Mouse (Mus musculus): Measurements from ENCODE around the gene Ap3b1. TPM values are rescaled to one million over a fixed set of nuclear protein-coding genes. Genes with fewer than 3 reads are reported as not detected.

Ap3b1 gene
- polyA plus RNA-seq, 1 experiment from 2014 or later, result 45.0 TPM

- ATAC-seq (ENCODE audit: borderline replicate concordance, extremely low read depth, low FRiP score, low TSS enrichment), result no peak
- Histone ChIP-seq H3K36me3 (no peaks in the 10 kb centered on the region), H3K27ac (no peak overlapping the region), H3K4me2 (no peak overlapping the region), H3K9me3 (no peaks in the 10 kb centered on the region), H3K9ac (no peak overlapping the region), H3K4me3 (no peak overlapping the region), H3K4me1 (no peaks in the 10 kb centered on the region), H3K27me3 (no peaks in the 10 kb centered on the region)
- 68% methylated on average over 6 of the region's 6 CpGs for WGBS
These were observed 157.8 kb downstream of the Ap3b1 start for GRCm38 (mm10) chr13:94516532-94516931.

- Histone ChIP-seq H3K27me3 (no peaks in the 10 kb centered on the region), H3K4me3 (no peak overlapping the region), H3K9me3 (no peaks in the 10 kb centered on the region), H3K4me1 (no peaks in the 10 kb centered on the region), H3K27ac (no peak overlapping the region), H3K4me2 (no peak overlapping the region), H3K9ac (no peak overlapping the region), H3K36me3 (no peaks in the 10 kb centered on the region)
- WGBS, result 89% methylated on average over 4 of the region's 4 CpGs
- ATAC-seq (ENCODE audit: borderline replicate concordance, extremely low read depth, low FRiP score, low TSS enrichment), result no peak
These were observed 159.4 kb downstream of the Ap3b1 start for GRCm38 (mm10) chr13:94518176-94518575.

- Histone ChIP-seq H3K27me3 (no peaks in the 10 kb centered on the region), H3K4me3 (no peak overlapping the region), H3K9me3 (no peaks in the 10 kb centered on the region), H3K4me2 (no peak overlapping the region), H3K36me3 (no peaks in the 10 kb centered on the region), H3K9ac (no peak overlapping the region), H3K27ac (no peak overlapping the region), H3K4me1 (no peaks in the 10 kb centered on the region)
- WGBS, result 75% methylated on average over 8 of the region's 8 CpGs
- ATAC-seq (ENCODE audit: borderline replicate concordance, extremely low read depth, low FRiP score, low TSS enrichment), result no peak
These were observed 160.5 kb downstream of the Ap3b1 start for GRCm38 (mm10) chr13:94519276-94519675.

- ATAC-seq (ENCODE audit: borderline replicate concordance, extremely low read depth, low FRiP score, low TSS enrichment), result no peak
- Histone ChIP-seq H3K4me1 (no peaks in the 10 kb centered on the region), H3K27ac (no peak overlapping the region), H3K4me3 (no peak overlapping the region), H3K9ac (no peak overlapping the region), H3K27me3 (no peaks in the 10 kb centered on the region), H3K36me3 (no peaks in the 10 kb centered on the region), H3K9me3 (no peaks in the 10 kb centered on the region), H3K4me2 (no peak overlapping the region)
- 32% methylated on average over 5 of the region's 5 CpGs for WGBS
These were observed 164.5 kb downstream of the Ap3b1 start for GRCm38 (mm10) chr13:94523213-94523612.

- peaks cover 7% of the 10 kb centered on the region for H3K36me3 ChIP-seq
- no peaks in the 10 kb centered on the region for H3K27me3 ChIP-seq
- H3K9ac ChIP-seq, result no peak overlapping the region
- no peak overlapping the region for H3K4me3 ChIP-seq
- no peak for ATAC-seq (ENCODE audit: borderline replicate concordance, extremely low read depth, low FRiP score, low TSS enrichment)
- no peak overlapping the region for H3K4me2 ChIP-seq
- H3K4me1 ChIP-seq, result no peaks in the 10 kb centered on the region
- 73% methylated on average over 7 of the region's 7 CpGs for WGBS
- H3K9me3 ChIP-seq, result no peaks in the 10 kb centered on the region
- H3K27ac ChIP-seq, result no peak overlapping the region
These were observed 166.0 kb downstream of the Ap3b1 start for GRCm38 (mm10) chr13:94524669-94525238.

- ATAC-seq (ENCODE audit: borderline replicate concordance, extremely low read depth, low FRiP score, low TSS enrichment), result no peak
- H3K4me2 ChIP-seq, result no peak overlapping the region
These were observed 170.4 kb downstream of the Ap3b1 start for GRCm38 (mm10) chr13:94529138-94529537.

GRCm38 (mm10) chr13:94533516-94533915 is 174.8 kb downstream of the Ap3b1 start:
- Histone ChIP-seq H3K4me1 (no peaks in the 10 kb centered on the region), H3K9me3 (no peaks in the 10 kb centered on the region)
- 95% methylated on average over 8 of the region's 8 CpGs for WGBS

More at GRCm38 (mm10) chr13:94529138-94529537, 170.4 kb downstream of the Ap3b1 start:
- 91% methylated on average over 5 of the region's 5 CpGs for WGBS
- no peak overlapping the region for H3K4me3 ChIP-seq
- no peaks in the 10 kb centered on the region for H3K9me3 ChIP-seq
- no peak overlapping the region for H3K9ac ChIP-seq
- no peak overlapping the region for H3K27ac ChIP-seq
- peaks cover 13% of the 10 kb centered on the region for H3K36me3 ChIP-seq
- H3K4me1 ChIP-seq, result no peaks in the 10 kb centered on the region
- H3K27me3 ChIP-seq, result no peaks in the 10 kb centered on the region

GRCm38 (mm10) chr13:94537336-94537735 is 178.6 kb downstream of the Ap3b1 start:
- H3K27me3 ChIP-seq, result no peaks in the 10 kb centered on the region
- no peak for ATAC-seq (ENCODE audit: borderline replicate concordance, extremely low read depth, low FRiP score, low TSS enrichment)
- H3K9me3 ChIP-seq, result no peaks in the 10 kb centered on the region
- peaks cover 3% of the 10 kb centered on the region; the same call in 1 of the 2 replicates for H3K36me3 ChIP-seq
- H3K4me2 ChIP-seq, result no peak overlapping the region
- H3K4me3 ChIP-seq, result no peak overlapping the region
- H3K4me1 ChIP-seq, result no peaks in the 10 kb centered on the region
- H3K9ac ChIP-seq, result no peak overlapping the region
- no peak overlapping the region for H3K27ac ChIP-seq
- 72% methylated on average over 4 of the region's 4 CpGs for WGBS

More at GRCm38 (mm10) chr13:94533516-94533915, 174.8 kb downstream of the Ap3b1 start:
- Histone ChIP-seq H3K9ac (no peak overlapping the region), H3K4me2 (no peak overlapping the region), H3K4me3 (no peak overlapping the region), H3K27ac (no peak overlapping the region), H3K36me3 (peaks cover 13% of the 10 kb centered on the region), H3K27me3 (no peaks in the 10 kb centered on the region)
- no peak for ATAC-seq (ENCODE audit: borderline replicate concordance, extremely low read depth, low FRiP score, low TSS enrichment)

- no peak overlapping the region for H3K4me3 ChIP-seq
- no peaks in the 10 kb centered on the region for H3K9me3 ChIP-seq
- no peak overlapping the region for H3K27ac ChIP-seq
- no peak for ATAC-seq (ENCODE audit: borderline replicate concordance, extremely low read depth, low FRiP score, low TSS enrichment)
- no peaks in the 10 kb centered on the region for H3K4me1 ChIP-seq
- H3K4me2 ChIP-seq, result no peak overlapping the region
- 80% methylated on average over 10 of the region's 10 CpGs for WGBS
- H3K9ac ChIP-seq, result no peak overlapping the region
- H3K27me3 ChIP-seq, result no peaks in the 10 kb centered on the region
- no peaks in the 10 kb centered on the region; the same call in 1 of the 2 replicates for H3K36me3 ChIP-seq
These were observed 181.3 kb downstream of the Ap3b1 start for GRCm38 (mm10) chr13:94539851-94540646.

- Histone ChIP-seq H3K27me3 (no peaks in the 10 kb centered on the region), H3K4me3 (no peak overlapping the region), H3K4me1 (0 out of 2 replicates have a peak, but pooled peaks cover 3% of the 10 kb centered on the region), H3K4me2 (no peak overlapping the region), H3K9me3 (no peaks in the 10 kb centered on the region), H3K9ac (no peak overlapping the region), H3K27ac (no peak overlapping the region), H3K36me3 (no peaks in the 10 kb centered on the region; the same call in 1 of the 2 replicates)
- WGBS, result 86% methylated on average over 7 of the region's 7 CpGs
- no peak for ATAC-seq (ENCODE audit: borderline replicate concordance, extremely low read depth, low FRiP score, low TSS enrichment)
These were observed 183.3 kb downstream of the Ap3b1 start for GRCm38 (mm10) chr13:94542061-94542460.

GRCm38 (mm10) chr13:94544211-94544610 is 185.5 kb downstream of the Ap3b1 start:
- Histone ChIP-seq H3K27ac (no peak overlapping the region), H3K4me1 (peaks cover 14% of the 10 kb centered on the region), H3K4me3 (no peak overlapping the region), H3K9me3 (no peaks in the 10 kb centered on the region), H3K27me3 (no peaks in the 10 kb centered on the region), H3K36me3 (no peaks in the 10 kb centered on the region; the same call in 1 of the 2 replicates), H3K9ac (no peak overlapping the region), H3K4me2 (no peak overlapping the region)
- no peak for ATAC-seq (ENCODE audit: borderline replicate concordance, extremely low read depth, low FRiP score, low TSS enrichment)
- 56% methylated on average over 12 of the region's 12 CpGs for WGBS

GRCm38 (mm10) chr13:94545739-94546138 is 187.0 kb downstream of the Ap3b1 start:
- no peak overlapping the region for H3K27ac ChIP-seq
- H3K9me3 ChIP-seq, result no peaks in the 10 kb centered on the region
- H3K4me3 ChIP-seq, result no peak overlapping the region
- H3K27me3 ChIP-seq, result no peaks in the 10 kb centered on the region
- ATAC-seq (ENCODE audit: borderline replicate concordance, extremely low read depth, low FRiP score, low TSS enrichment), result no peak
- H3K4me2 ChIP-seq, result no peak overlapping the region
- peaks cover 27% of the 10 kb centered on the region for H3K4me1 ChIP-seq
- WGBS, result 76% methylated on average over 4 of the region's 4 CpGs
- H3K36me3 ChIP-seq, result no peaks in the 10 kb centered on the region; the same call in 1 of the 2 replicates
- H3K9ac ChIP-seq, result no peak overlapping the region
